Comparison of ENCODE assay signal across 8 mouse cellular contexts in the genomic region with DNA sequence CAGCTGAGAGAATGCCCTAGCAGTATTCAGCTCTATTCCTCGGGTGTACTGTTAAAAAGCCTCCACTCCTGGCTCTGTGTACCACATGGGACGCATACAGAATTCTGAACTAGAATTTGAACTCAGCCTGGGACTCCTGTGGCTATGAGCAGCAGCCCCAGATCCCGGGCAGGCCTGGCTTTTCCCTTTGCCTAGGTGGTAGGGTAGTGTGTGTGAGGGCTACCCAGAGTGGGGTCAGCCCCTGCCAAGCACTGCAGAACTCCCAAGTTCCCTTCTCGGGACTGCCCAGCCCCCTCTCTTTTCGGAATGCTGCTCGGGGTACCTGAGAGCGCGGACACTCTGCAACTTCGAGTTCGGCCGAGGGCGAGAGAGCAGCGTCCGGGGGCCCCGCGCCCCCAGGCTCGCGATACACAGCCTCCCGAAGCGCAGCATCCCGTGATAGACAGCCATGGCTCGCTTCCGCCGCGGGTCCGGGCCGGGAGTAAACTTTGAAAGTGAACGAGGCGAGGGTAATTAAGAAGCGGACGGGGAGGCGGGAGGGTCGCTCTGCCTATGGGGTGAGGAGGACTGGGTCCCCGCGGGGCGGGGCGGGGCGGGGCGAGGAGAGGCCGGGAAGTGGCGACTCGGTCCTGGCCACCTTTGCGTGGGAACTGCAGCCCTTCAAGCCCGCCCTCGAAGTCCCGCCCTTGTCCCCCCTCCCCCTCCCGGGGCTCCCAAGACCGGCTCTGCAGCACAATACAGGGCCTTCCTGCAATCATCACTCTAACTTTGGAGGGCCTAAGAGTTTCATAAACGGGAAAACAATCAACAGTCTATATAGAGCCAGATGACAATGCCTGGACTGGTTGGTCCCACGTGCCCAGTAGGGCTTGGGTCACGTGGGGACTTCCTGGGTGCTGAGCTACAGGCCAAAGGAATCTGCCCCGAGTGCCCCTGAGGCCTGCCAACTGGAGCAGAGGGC. TPM values are rescaled to one million over a fixed set of nuclear protein-coding genes. Genes with fewer than 3 reads are reported as not detected.
A peak's percentile ranks its signal among the peaks of the same experiment; 100 is the strongest.
DNase-seq lines count a peak whose midpoint lies in the region; ATAC-seq and TF ChIP-seq lines count a peak whose summit lies in the region.

Acsf2 (minus strand) TSS at position 551 of the 961 bp plus-strand sequence.

- 2% methylated on average over 41 of the region's 52 CpGs for WGBS in hindbrain, embryonic 15.5 days

- no peak for TF ChIP-seq EP300 in MEL (IDR thresholded peaks at IDR 0.05; ENCODE audit: low read depth in 1 of 2, low read length in 2 of 2)

- peak; percentile 90 for DNase-seq in MEL (ENCODE audit: low read depth, low spot score)
- peak; percentile 6 for DNase-seq in cerebellum, adult 8-10 months
- DNase-seq in gastrocnemius, adult 2 months, result peak; percentile 88
- DNase-seq in layer of hippocampus, postnatal 25 days (ENCODE audit: extremely low spot score in 1 of 2, low spot score in 1 of 2), result peak in 1 of 2 experiments; percentile 11
- DNase-seq in lung, postnatal 14 days, result peak; percentile 80
- DNase-seq in ovary, postnatal 36 days (ENCODE audit: low spot score), result peak; percentile 87
- peak; percentile 79 for DNase-seq in thymus, postnatal 4 days

- 0 out of 2 replicates have a peak within 1 kb of the TSS, but pooled peaks have one; percentile 6 for H3K27ac ChIP-seq in MEL (ENCODE audit: control insufficient read depth, low read depth, low read length)
- peak within 1 kb of the TSS; percentile 74 for H3K27ac ChIP-seq in gastrocnemius, adult 2 months
- H3K27ac ChIP-seq in hindbrain, embryonic 15.5 days (replicated peaks), result no peak within 1 kb of the TSS; the same call in 1 of the 2 replicates

- peaks cover 0 to 6% of the 10 kb centered on the region in 2 experiments; a peak in 1 of 4 replicates for H3K36me3 ChIP-seq in MEL (ENCODE audit: control insufficient read depth in 1 of 2, insufficient read depth in 2 of 2, low read length in 2 of 2)
- no peaks in the 10 kb centered on the region for H3K36me3 ChIP-seq in hindbrain, embryonic 15.5 days

- H3K27me3 ChIP-seq in MEL (ENCODE audit: control insufficient read depth in 1 of 2, insufficient read depth in 2 of 2, low read length in 2 of 2), result no peaks in the 10 kb centered on the region
- H3K27me3 ChIP-seq in hindbrain, embryonic 15.5 days, result peaks cover 8% of the 10 kb centered on the region; the same call in 1 of the 2 replicates

- no peaks in the 10 kb centered on the region for H3K9me3 ChIP-seq in MEL (replicated peaks; ENCODE audit: insufficient read depth, low read length)
- no peaks in the 10 kb centered on the region for H3K9me3 ChIP-seq in hindbrain, embryonic 15.5 days

- peak within 1 kb of the TSS; percentile 63 to 89 for H3K4me3 ChIP-seq in MEL (ENCODE audit: control insufficient read depth in 1 of 2, insufficient read depth in 1 of 2, low read depth in 2 of 2, low read length in 2 of 2)
- H3K4me3 ChIP-seq in gastrocnemius, adult 2 months, result peak within 1 kb of the TSS; percentile 78
- H3K4me3 ChIP-seq in hindbrain, embryonic 15.5 days, result peak within 1 kb of the TSS; percentile 42

- peak; percentile 83 for ATAC-seq in hindbrain, embryonic 15.5 days (ENCODE audit: low FRiP score, low read depth)

- no peak for TF ChIP-seq CTCF in MEL (IDR thresholded peaks at IDR 0.05 in 2 of 3, conservative IDR thresholded peaks at IDR 0.05 in 1 of 3; ENCODE audit: control insufficient read depth in 1 of 3, insufficient read depth in 1 of 3, low read depth in 2 of 3, low read length in 3 of 3, poor library complexity in 1 of 3, severe bottlenecking in 1 of 3)
- no peak for TF ChIP-seq CTCF in gastrocnemius, adult 2 months (IDR thresholded peaks at IDR 0.05)

- intact Hi-C loops in gastrocnemius, adult 2 months (cut with DNase I), result no loop called here

- peaks cover 3 to 9% of the 10 kb centered on the region in 2 experiments; a peak in 3 of 4 replicates for H3K4me1 ChIP-seq in MEL (ENCODE audit: control insufficient read depth in 1 of 2, insufficient read depth in 2 of 2, low read length in 2 of 2)
- H3K4me1 ChIP-seq in hindbrain, embryonic 15.5 days (replicated peaks), result peaks cover 12% of the 10 kb centered on the region

- TF ChIP-seq RAD21 in MEL (IDR thresholded peaks at IDR 0.05; ENCODE audit: low read depth, low read length), result no peak

- peak within 1 kb of the TSS; percentile 65 for H3K9ac ChIP-seq in MEL (ENCODE audit: control insufficient read depth, low read depth, low read length, poor library complexity, severe bottlenecking)
- H3K9ac ChIP-seq in hindbrain, embryonic 15.5 days, result peak within 1 kb of the TSS; percentile 26; the same call in 1 of the 2 replicates

- H3K4me2 ChIP-seq in hindbrain, embryonic 15.5 days, result peak within 1 kb of the TSS; percentile 66

- H3K79me2 ChIP-seq in MEL (ENCODE audit: control insufficient read depth, insufficient read depth, low read length, poor library complexity), result no peaks in the 10 kb centered on the region; the same call in 1 of the 2 replicates

- TF ChIP-seq POLR2A in MEL (IDR thresholded peaks at IDR 0.05; ENCODE audit: control insufficient read depth in 1 of 2, insufficient read depth in 1 of 2, low read depth in 1 of 2, low read length in 2 of 2, poor library complexity in 1 of 2), result peak; percentile 48 to 55; a peak in 2 of 4 replicates

TF ChIP-seq in MEL, 35 proteins besides CTCF, POLR2A, EP300 and RAD21:
- 0 out of 2 replicates have a peak, but pooled peaks have one; percentile 44 for TF ChIP-seq MYC (IDR thresholded peaks at IDR 0.05; ENCODE audit: low read depth, low read length)
- TF ChIP-seq ELF1 (IDR thresholded peaks at IDR 0.05; ENCODE audit: low read depth, low read length), result peak; percentile 28; the same call in 1 of the 2 replicates
- no peak for TF ChIP-seq TCF12 (IDR thresholded peaks at IDR 0.05; ENCODE audit: low read depth, low read length)
- no peak for TF ChIP-seq RCOR1 (IDR thresholded peaks at IDR 0.05; ENCODE audit: low read depth, low read length)
- no peak for TF ChIP-seq ZKSCAN1 (IDR thresholded peaks at IDR 0.05; ENCODE audit: low read depth, low read length)
- no peak for TF ChIP-seq CHD1 (IDR thresholded peaks at IDR 0.05; ENCODE audit: low read depth, low read length)
- TF ChIP-seq SIN3A (IDR thresholded peaks at IDR 0.05; ENCODE audit: low read length), result peak; percentile 26; the same call in 1 of the 2 replicates
- TF ChIP-seq CHD2 (IDR thresholded peaks at IDR 0.05; ENCODE audit: low read length), result no peak; the same call in 1 of the 2 replicates
- no peak for TF ChIP-seq JUND (IDR thresholded peaks at IDR 0.05; ENCODE audit: low read depth, low read length)
- peak; percentile 43; the same call in 1 of the 2 replicates for TF ChIP-seq NELFE (IDR thresholded peaks at IDR 0.05; ENCODE audit: low read depth, low read length)
- peak; percentile 93 for TF ChIP-seq USF1 (IDR thresholded peaks at IDR 0.05; ENCODE audit: low read depth, low read length)
- 0 out of 2 replicates have a peak, but pooled peaks have one; percentile 16 for TF ChIP-seq ZMIZ1 (IDR thresholded peaks at IDR 0.05; ENCODE audit: low read depth, low read length)
- TF ChIP-seq HCFC1 (IDR thresholded peaks at IDR 0.05; ENCODE audit: low read depth, low read length), result peak; percentile 48; the same call in 1 of the 2 replicates
- peak; percentile 49; the same call in 1 of the 2 replicates for TF ChIP-seq TBP (IDR thresholded peaks at IDR 0.05; ENCODE audit: low read depth, low read length)
- TF ChIP-seq POLR2AphosphoS2 (IDR thresholded peaks at IDR 0.05; ENCODE audit: low read length), result 0 out of 2 replicates have a peak, but pooled peaks have one; percentile 26
- no peak for TF ChIP-seq POLR2AphosphoS5 (IDR thresholded peaks at IDR 0.05; ENCODE audit: borderline replicate concordance, low read depth, low read length)
- no peak for TF ChIP-seq ZNF384 (IDR thresholded peaks at IDR 0.05; ENCODE audit: low read depth, low read length)
- TF ChIP-seq MAZ (IDR thresholded peaks at IDR 0.05; ENCODE audit: low read depth, low read length), result no peak
- TF ChIP-seq UBTF (IDR thresholded peaks at IDR 0.05; ENCODE audit: borderline replicate concordance, insufficient read depth, low read depth, low read length), result no peak
- TF ChIP-seq MAX (IDR thresholded peaks at IDR 0.05; ENCODE audit: low read length), result peak; percentile 90
- TF ChIP-seq USF2 (IDR thresholded peaks at IDR 0.05; ENCODE audit: borderline replicate concordance in 1 of 2, insufficient read depth in 1 of 2, low read depth in 1 of 2, low read length in 2 of 2), result peak in 1 of 2 experiments; percentile 72; a peak in 2 of 4 replicates
- TF ChIP-seq TAL1 (IDR thresholded peaks at IDR 0.05; ENCODE audit: low read length), result no peak
- peak; percentile 39; the same call in 1 of the 2 replicates for TF ChIP-seq BHLHE40 (IDR thresholded peaks at IDR 0.05; ENCODE audit: borderline replicate concordance, low read depth, low read length)
- no peak for TF ChIP-seq ETS1 (IDR thresholded peaks at IDR 0.05; ENCODE audit: low read depth, low read length)
- TF ChIP-seq GABPA (IDR thresholded peaks at IDR 0.05; ENCODE audit: low read depth, low read length), result 0 out of 2 replicates have a peak, but pooled peaks have one; percentile 15
- no peak; the same call in none of the 2 replicates for TF ChIP-seq MXI1 (IDR thresholded peaks at IDR 0.05; ENCODE audit: low read depth, low read length)
TF ChIP-seq in MEL: peak in this region for 13.

RNA-seq across cellular contexts. Expression of gene Acsf2, which starts in this region (rescaled TPM):
- total RNA-seq in MEL (2012; rRNA removed), result 2.8 and 3.3 TPM in 2 replicates
- polyA plus RNA-seq in MEL (2012; ENCODE audit: insufficient read depth in 1 of 2, insufficient read length in 2 of 2, low read depth in 1 of 2, low replicate concordance in 2 of 2, missing spikeins in 1 of 2), result 10 to 100 TPM in 1 of 2 experiments, not detected in 1; 13.1 TPM
- 1 to 10 TPM; 1.6 to 3.6 TPM for total RNA-seq in gastrocnemius, adult 2 months (2021)
- polyA plus RNA-seq in hindbrain, embryonic 15.5 days (2015; fragmentation: Nextera tagmentation; extraction: Ambion mirVana), result 2.0 and 2.2 TPM in 2 replicates
- 10 to 100 TPM; 15.3 to 20.4 TPM for total RNA-seq in layer of hippocampus, postnatal 25 days (2021)
